Mouse (Mus musculus) embryonic facial prominence, embryonic 15.5 days (tissue): ENCODE measurements at regions not wholly inside any gene's neighbourhood (a gene's known extent, or its start where the extent isn't known, plus 50 kb on each side); places are given as distances from the start of the nearest gene placed in this dataset.

Source experiments
- ATAC-seq: fragments of 200-750 bp; cut with Nextera tagmentation; 2 replicates; pipeline ENCODE4 v1.8.0; 2017; ENCODE audit warnings: low read depth, moderate TSS enrichment; ENCODE audit not compliant: insufficient number of reproducible peaks, low FRiP score, low TSS enrichment
- H3K27ac ChIP-seq: fragments of 300-500 bp; sonication (generic); replicated peaks from 2 replicates; pipeline ENCODE4 v1.5.1; 2015; ENCODE audit warnings: mild to moderate bottlenecking, inconsistent platforms
- H3K27me3 ChIP-seq: fragments of 300-500 bp; sonication (generic); 2 replicates; pipeline ENCODE4 v1.6.1; 2015; ENCODE audit warnings: inconsistent platforms
- H3K36me3 ChIP-seq: fragments of 300-500 bp; sonication (generic); 2 replicates; pipeline ENCODE4 v1.6.1; 2015; ENCODE audit warnings: mild to moderate bottlenecking, inconsistent platforms
- H3K4me1 ChIP-seq: fragments of 300-500 bp; sonication (generic); 2 replicates; pipeline ENCODE4 v1.6.1; 2015; ENCODE audit warnings: inconsistent platforms
- H3K4me2 ChIP-seq: fragments of 300-500 bp; sonication (generic); replicated peaks from 2 replicates; pipeline ENCODE4 v1.6.1; 2015; ENCODE audit warnings: mild to moderate bottlenecking, inconsistent platforms
- H3K4me3 ChIP-seq: fragments of 300-500 bp; sonication (generic); replicated peaks from 2 replicates; pipeline ENCODE4 v1.5.1; 2015; ENCODE audit warnings: mild to moderate bottlenecking, inconsistent platforms
- H3K9ac ChIP-seq: fragments of 300-500 bp; sonication (generic); 2 replicates; pipeline ENCODE4 v1.6.1; 2015; ENCODE audit warnings: inconsistent platforms
- H3K9me3 ChIP-seq: fragments of 300-500 bp; sonication (generic); replicated peaks from 2 replicates; pipeline ENCODE4 v1.6.1; 2016; ENCODE audit warnings: inconsistent platforms
- WGBS: fragments of 180-500 bp; shearing (Covaris S2); methylation state at CpG from one replicate; pipeline ENCODE4 v1.1.7; 2015; 5-methylcytosine and 5-hydroxymethylcytosine counted together

DNA sequence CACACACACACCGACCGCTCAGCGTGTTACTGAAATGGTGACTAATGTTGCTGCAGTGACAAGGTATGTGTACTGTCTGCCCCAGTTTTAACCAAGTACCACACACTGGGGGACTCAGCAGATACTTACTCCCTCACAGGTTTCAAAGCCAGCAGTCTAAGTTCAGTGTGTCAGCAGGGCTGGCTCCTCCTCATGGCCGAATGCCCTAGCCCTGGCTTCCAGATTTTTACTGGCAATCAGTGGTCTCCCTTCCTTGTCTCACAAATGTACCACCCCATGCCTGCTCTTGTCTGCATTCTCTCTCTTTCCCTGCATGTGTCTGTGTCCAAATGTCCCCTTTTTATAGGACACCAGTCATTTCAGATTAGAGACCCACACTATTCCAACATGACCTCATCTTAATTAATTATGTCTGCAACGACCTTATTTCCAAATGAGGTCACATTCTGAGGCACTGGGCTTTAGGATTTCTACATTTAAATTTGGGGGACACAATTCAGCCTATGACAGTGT lies 114.7 kb downstream of the Uri1 start:
- Histone ChIP-seq H3K36me3 (no peaks in the 10 kb centered on the region), H3K27ac (no peak overlapping the region)

GRCm38 (mm10) chr7:37893885-37894284 lies 120.4 kb upstream of the Zfp536 start:
- ATAC-seq: no peak
- H3K9ac ChIP-seq: no peak overlapping the region
- H3K27me3 ChIP-seq: no peaks in the 10 kb centered on the region

More for the DNA sequence above, 114.7 kb downstream of the Uri1 start:
- ATAC-seq: no peak
- 0 out of 2 replicates have a peak, but pooled peaks cover 4% of the 10 kb centered on the region for H3K9me3 ChIP-seq
- 79% methylated on average over 5 of the region's 5 CpGs for WGBS
- H3K27me3 ChIP-seq: no peaks in the 10 kb centered on the region
- H3K9ac ChIP-seq: no peak overlapping the region
- no peak overlapping the region for H3K4me3 ChIP-seq
- H3K4me1 ChIP-seq: no peaks in the 10 kb centered on the region
- no peak overlapping the region for H3K4me2 ChIP-seq

DNA sequence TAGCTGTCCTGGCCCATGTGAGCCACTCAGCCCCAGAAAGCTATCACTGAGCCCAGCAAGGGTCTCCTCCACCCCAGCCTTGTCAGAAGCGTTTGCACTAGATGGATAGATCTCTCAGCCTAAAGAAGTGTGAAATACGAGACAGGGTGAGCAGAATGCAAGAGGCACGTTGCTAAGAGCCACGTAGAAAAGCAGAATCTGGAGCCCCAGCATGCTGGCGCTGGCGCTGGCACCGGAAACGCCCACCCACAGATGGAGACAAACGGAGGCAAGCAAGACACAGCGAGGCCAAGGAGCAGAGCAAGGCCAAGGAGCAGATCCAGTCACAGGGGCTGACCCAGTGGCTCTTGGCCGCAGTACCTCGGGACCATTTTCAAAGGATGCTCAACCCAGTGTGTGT lies 100.9 kb upstream of the Zfp536 start:
- no peak for ATAC-seq
- Histone ChIP-seq H3K4me3 (no peak overlapping the region), H3K4me2 (no peak overlapping the region), H3K27ac (no peak overlapping the region), H3K9ac (no peak overlapping the region), H3K36me3 (no peaks in the 10 kb centered on the region), H3K4me1 (peaks cover 23% of the 10 kb centered on the region), H3K27me3 (no peaks in the 10 kb centered on the region; the same call in 1 of the 2 replicates), H3K9me3 (no peaks in the 10 kb centered on the region)
- WGBS: 51% methylated on average over 12 of the region's 12 CpGs

More at GRCm38 (mm10) chr7:37893885-37894284, 120.4 kb upstream of the Zfp536 start:
- H3K9me3 ChIP-seq: no peaks in the 10 kb centered on the region
- no peak overlapping the region for H3K27ac ChIP-seq
- no peak overlapping the region for H3K4me2 ChIP-seq
- H3K4me3 ChIP-seq: no peak overlapping the region
- WGBS: 81% methylated on average over 6 of the region's 6 CpGs
- H3K36me3 ChIP-seq: no peaks in the 10 kb centered on the region
- H3K4me1 ChIP-seq: no peaks in the 10 kb centered on the region

- Histone ChIP-seq H3K9ac (no peak overlapping the region), H3K4me2 (no peak overlapping the region), H3K4me3 (no peak overlapping the region), H3K36me3 (no peaks in the 10 kb centered on the region), H3K4me1 (peaks cover 23% of the 10 kb centered on the region), H3K27me3 (no peaks in the 10 kb centered on the region; the same call in 1 of the 2 replicates), H3K9me3 (no peaks in the 10 kb centered on the region), H3K27ac (no peak overlapping the region)
- no peak for ATAC-seq
- WGBS: 50% methylated on average over 5 of the region's 5 CpGs
Observed at GRCm38 (mm10) chr7:37870956-37871355, 97.5 kb upstream of the Zfp536 start.

DNA sequence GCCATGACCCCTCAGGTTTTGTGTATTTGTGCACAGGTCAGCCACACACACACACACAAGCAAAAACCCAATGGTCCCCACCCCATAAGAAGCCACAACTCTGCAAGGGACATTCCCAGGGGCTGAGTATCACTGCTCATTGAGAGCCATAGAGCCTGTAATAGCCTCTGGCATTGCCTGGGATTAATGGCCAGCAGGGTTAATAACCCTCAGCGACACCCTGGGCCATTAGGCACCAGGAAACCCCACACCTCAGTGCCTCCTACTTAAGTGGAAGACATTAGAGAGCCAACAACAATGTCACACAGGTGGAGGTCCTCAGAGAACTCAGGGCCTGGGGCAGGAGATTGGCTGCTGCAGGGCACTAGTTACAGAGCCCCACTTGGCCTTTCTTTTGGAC lies 93.0 kb upstream of the Zfp536 start:
- Histone ChIP-seq H3K4me3 (no peak overlapping the region), H3K27ac (no peak overlapping the region), H3K9me3 (no peaks in the 10 kb centered on the region), H3K4me1 (peaks cover 8% of the 10 kb centered on the region), H3K9ac (no peak overlapping the region), H3K27me3 (no peaks in the 10 kb centered on the region; the same call in 1 of the 2 replicates), H3K4me2 (no peak overlapping the region), H3K36me3 (no peaks in the 10 kb centered on the region)
- WGBS: 47% methylated on average over 1 of the region's 1 CpGs
- 0 out of 2 replicates have a peak, but pooled peaks have one; percentile 16 for ATAC-seq

- no peak for ATAC-seq
- Histone ChIP-seq H3K27ac (no peak overlapping the region), H3K36me3 (no peaks in the 10 kb centered on the region), H3K9me3 (no peaks in the 10 kb centered on the region), H3K4me1 (peaks cover 11% of the 10 kb centered on the region; the same call in 1 of the 2 replicates), H3K4me2 (no peak overlapping the region), H3K27me3 (0 out of 2 replicates have a peak, but pooled peaks cover 4% of the 10 kb centered on the region), H3K9ac (no peak overlapping the region), H3K4me3 (no peak overlapping the region)
- 65% methylated on average over 5 of the region's 5 CpGs for WGBS
Observed at GRCm38 (mm10) chr7:37851471-37851870, 78.0 kb upstream of the Zfp536 start.

- ATAC-seq: no peak
- 50% methylated on average over 1 of the region's 1 CpGs for WGBS
- Histone ChIP-seq H3K36me3 (no peaks in the 10 kb centered on the region), H3K4me2 (no peak overlapping the region), H3K4me1 (peaks cover 14% of the 10 kb centered on the region), H3K27me3 (0 out of 2 replicates have a peak, but pooled peaks cover 4% of the 10 kb centered on the region), H3K4me3 (no peak overlapping the region), H3K9me3 (no peaks in the 10 kb centered on the region), H3K9ac (no peak overlapping the region), H3K27ac (no peak overlapping the region)
Observed at GRCm38 (mm10) chr7:37845201-37845600, 71.8 kb upstream of the Zfp536 start.

- WGBS: 3% methylated on average over 14 of the region's 14 CpGs
- no peak overlapping the region; the same call in 1 of the 2 replicates for H3K9ac ChIP-seq
- ATAC-seq: 0 out of 2 replicates have a peak, but pooled peaks have one; percentile 39
- no peaks in the 10 kb centered on the region for H3K27me3 ChIP-seq
- H3K27ac ChIP-seq: no peak overlapping the region
- peak overlapping the region; percentile 53 for H3K4me2 ChIP-seq
- no peaks in the 10 kb centered on the region for H3K9me3 ChIP-seq
- H3K4me1 ChIP-seq: peaks cover 16% of the 10 kb centered on the region
- no peaks in the 10 kb centered on the region for H3K36me3 ChIP-seq
- H3K4me3 ChIP-seq: peak overlapping the region; percentile 27
Observed at GRCm38 (mm10) chr7:37842000-37842513, 68.6 kb upstream of the Zfp536 start.

DNA sequence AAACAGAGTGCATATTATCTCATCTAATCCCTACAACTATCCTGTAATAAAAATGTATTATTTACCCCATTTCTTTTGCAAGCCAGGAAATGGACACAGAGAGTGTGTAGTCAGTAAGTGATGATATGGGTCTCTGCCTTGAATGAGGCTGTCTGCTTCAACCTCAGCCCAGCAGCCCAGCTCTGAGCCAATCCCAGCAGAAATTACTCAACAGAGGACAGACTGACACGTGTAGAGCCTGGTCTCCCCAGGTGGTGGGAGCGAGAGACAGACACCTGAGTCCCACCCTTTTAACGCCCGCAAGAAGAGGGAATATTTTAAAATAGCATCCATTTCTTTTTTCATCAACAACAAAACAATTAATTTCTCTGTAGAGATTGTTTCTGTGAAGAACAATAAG lies 68.1 kb upstream of the Zfp536 start:
- WGBS: 31% methylated on average over 4 of the region's 4 CpGs
- no peak overlapping the region for H3K27ac ChIP-seq
- peaks cover 16% of the 10 kb centered on the region for H3K4me1 ChIP-seq
- H3K4me2 ChIP-seq: peak overlapping the region; percentile 53
- no peaks in the 10 kb centered on the region for H3K9me3 ChIP-seq
- no peaks in the 10 kb centered on the region for H3K27me3 ChIP-seq
- no peak for ATAC-seq
- H3K4me3 ChIP-seq: no peak overlapping the region
- H3K36me3 ChIP-seq: no peaks in the 10 kb centered on the region
- H3K9ac ChIP-seq: no peak overlapping the region; the same call in 1 of the 2 replicates

GRCm38 (mm10) chr7:37837883-37838282 lies 64.4 kb upstream of the Zfp536 start:
- no peak overlapping the region for H3K9ac ChIP-seq
- H3K27ac ChIP-seq: no peak overlapping the region
- H3K4me1 ChIP-seq: peaks cover 16% of the 10 kb centered on the region
- no peaks in the 10 kb centered on the region for H3K9me3 ChIP-seq
- no peaks in the 10 kb centered on the region for H3K27me3 ChIP-seq
- no peak overlapping the region for H3K4me2 ChIP-seq
- no peak overlapping the region for H3K4me3 ChIP-seq
- WGBS: 57% methylated on average over 5 of the region's 5 CpGs
- H3K36me3 ChIP-seq: no peaks in the 10 kb centered on the region
- no peak for ATAC-seq

- no peak for ATAC-seq
- Histone ChIP-seq H3K9ac (no peak overlapping the region), H3K4me1 (peaks cover 12% of the 10 kb centered on the region), H3K36me3 (no peaks in the 10 kb centered on the region), H3K4me2 (no peak overlapping the region), H3K9me3 (no peaks in the 10 kb centered on the region), H3K27me3 (no peaks in the 10 kb centered on the region), H3K27ac (no peak overlapping the region), H3K4me3 (no peak overlapping the region)
- 84% methylated on average over 5 of the region's 5 CpGs for WGBS
Observed at GRCm38 (mm10) chr7:37837372-37837771, 63.9 kb upstream of the Zfp536 start.

- 67% methylated on average over 8 of the region's 8 CpGs for WGBS
Observed at GRCm38 (mm10) chr7:37833420-37833819, 60.0 kb upstream of the Zfp536 start.

More at GRCm38 (mm10) chr7:37833420-37833819, 60.0 kb upstream of the Zfp536 start:
- no peaks in the 10 kb centered on the region for H3K36me3 ChIP-seq
- no peak overlapping the region for H3K9ac ChIP-seq
- H3K27ac ChIP-seq: no peak overlapping the region
- H3K4me2 ChIP-seq: no peak overlapping the region
- no peaks in the 10 kb centered on the region; the same call in 1 of the 2 replicates for H3K27me3 ChIP-seq
- H3K4me1 ChIP-seq: 0 out of 2 replicates have a peak, but pooled peaks cover 2% of the 10 kb centered on the region
- H3K4me3 ChIP-seq: no peak overlapping the region
- no peak for ATAC-seq
- no peaks in the 10 kb centered on the region for H3K9me3 ChIP-seq
